22 mouse cellular contexts compared by ENCODE assay signal in the genomic region with DNA sequence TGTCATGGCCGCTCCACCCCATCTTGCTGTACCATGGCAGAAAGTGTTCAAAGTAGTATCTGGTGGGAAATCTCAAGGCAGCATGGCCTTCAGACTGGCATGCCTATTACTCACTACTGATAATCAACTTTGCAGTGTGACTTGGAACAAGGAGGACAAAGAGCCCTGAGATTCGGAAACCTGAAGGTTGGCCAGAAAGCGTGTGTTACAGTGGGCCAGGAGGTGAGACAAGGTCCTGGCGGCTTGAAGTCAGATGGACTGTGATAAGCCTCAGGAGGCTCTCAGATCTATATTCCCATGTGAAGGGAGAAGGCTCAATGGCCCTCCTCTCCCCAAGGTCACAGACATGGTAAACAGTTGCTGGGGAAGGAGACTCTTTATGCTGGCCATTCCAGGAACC.
DNase-seq lines count a peak whose midpoint lies in the region.
"Had no signal": no experiment of that assay in that cellular context is flagged by ENCODE, and none has a peak within 500 bp of the region (broad histone marks: within the 10 kb centered on the region; RNA-seq: fewer than 3 reads in every experiment).

No protein-coding gene starts in this region.

- H3K27me3 ChIP-seq in limb, embryonic 10.5 days (ENCODE audit: low read depth, poor library complexity, severe bottlenecking), result no peaks in the 10 kb centered on the region
- H3K27me3 ChIP-seq: CH12.LX; embryonic facial prominence, embryonic 13.5 days; embryonic facial prominence, embryonic 15.5 days; forebrain, embryonic 12.5 days; Patski had no signal

- H3K4me1 ChIP-seq in limb, embryonic 10.5 days, result peaks cover 39% of the 10 kb centered on the region

- H3K36me3 ChIP-seq in limb, embryonic 10.5 days, result peaks cover 46% of the 10 kb centered on the region
- H3K36me3 ChIP-seq: embryonic facial prominence, embryonic 15.5 days had no signal

- no peaks in the 10 kb centered on the region for H3K9me3 ChIP-seq in limb, embryonic 10.5 days (replicated peaks)
- H3K9me3 ChIP-seq: embryonic facial prominence, embryonic 13.5 days; embryonic facial prominence, embryonic 15.5 days; forebrain, embryonic 10.5 days; forebrain, embryonic 12.5 days; G1E had no signal

- WGBS in limb, embryonic 10.5 days, result 95% methylated on average over 4 of the region's 4 CpGs

- peak; percentile 64 to 85 for DNase-seq in adrenal gland, adult (ENCODE audit: inconsistent age in 2 of 2, low spot score in 1 of 2)
- no peak for DNase-seq in adrenal gland, postnatal 4 days (ENCODE audit: low spot score in 2 of 2)
- DNase-seq in adrenal gland, adult 8-10 months, result peak; percentile 36
- peak; percentile 40 for DNase-seq in adrenal gland, postnatal 14 days
- DNase-seq in limb, embryonic 10.5 days (ENCODE audit: low spot score), result no peak
- DNase-seq in right cerebral cortex, postnatal 4 days, result no peak
- no peak for DNase-seq in embryo, embryonic 10.5 days (ENCODE audit: low spot score)
- DNase-seq: B cell, adult 2 months; cerebellum, adult 11-12 months; cerebellum, adult 2 months; cerebellum, adult 9-10 months; cerebellum, postnatal 10 days; cerebellum, postnatal 25 days; embryo, embryonic 11 days had no signal

- H3K4me3 ChIP-seq in limb, embryonic 10.5 days, result no peak overlapping the region
- H3K4me3 ChIP-seq: embryonic facial prominence, embryonic 13.5 days; embryonic facial prominence, embryonic 15.5 days; erythroblast, embryonic 14.5 days; forebrain, embryonic 10.5 days; forebrain, embryonic 12.5 days had no signal

- H3K27ac ChIP-seq in limb, embryonic 10.5 days, result 0 out of 2 replicates have a peak overlapping the region, but pooled peaks have one; percentile 7
- H3K27ac ChIP-seq: embryonic facial prominence, embryonic 13.5 days; embryonic facial prominence, embryonic 15.5 days; forebrain, embryonic 10.5 days; forebrain, embryonic 12.5 days had no signal

Comparison
In these comparisons a context has a peak if more than half of its experiments do, and no peak if none do; other contexts are left out.
1. DNase-seq: peak in adrenal gland, adult (2 of 2), adrenal gland, adult 8-10 months (single experiment) and adrenal gland, postnatal 14 days (single experiment); none in adrenal gland, postnatal 4 days (0 of 2), limb, embryonic 10.5 days (single experiment), right cerebral cortex, postnatal 4 days (single experiment) and embryo, embryonic 10.5 days (single experiment).